Mouse (Mus musculus) myocyte (in vitro differentiated cells): ENCODE measurements at regions not wholly inside any gene's neighbourhood (a gene's known extent, or its start where the extent isn't known, plus 50 kb on each side); places are given as distances from the start of the nearest gene placed in this dataset.

ENCODE experiments used
- MAX ChIP-seq: IDR thresholded peaks from one replicate; pipeline ENCODE4 v1.6.1; 2011; ENCODE audit warnings: low read depth, mild to moderate bottlenecking, control low read depth
- MYOD1 ChIP-seq, 3 experiments: IDR thresholded peaks; one replicate each; pipeline ENCODE4 v1.6.1; 2011; ENCODE audit warnings: control low read depth in 2 of 3, low read depth in 2 of 3, mild to moderate bottlenecking in 2 of 3, moderate library complexity in 1 of 3; ENCODE audit not compliant: insufficient read length in 2 of 3, control insufficient read depth in 1 of 3
- POLR2A ChIP-seq: IDR thresholded peaks from one replicate; pipeline ENCODE4 v1.6.1; 2011; ENCODE audit warnings: low read depth, mild to moderate bottlenecking, control low read depth, moderate library complexity; ENCODE audit not compliant: insufficient read length
- REST ChIP-seq: IDR thresholded peaks from one replicate; pipeline ENCODE4 v1.6.1; 2011; ENCODE audit warnings: mild to moderate bottlenecking, control low read depth, moderate library complexity; ENCODE audit not compliant: insufficient read depth, insufficient read length
- SRF ChIP-seq: IDR thresholded peaks from one replicate; pipeline ENCODE4 v1.6.1; 2011; ENCODE audit warnings: low read depth; ENCODE audit not compliant: control insufficient read depth, insufficient read length
- TCF12 ChIP-seq: IDR thresholded peaks from one replicate; pipeline ENCODE4 v1.6.1; 2011; ENCODE audit warnings: mild to moderate bottlenecking, control low read depth; ENCODE audit not compliant: poor library complexity, insufficient read depth, severe bottlenecking
- TCF3 ChIP-seq: IDR thresholded peaks from one replicate; pipeline ENCODE4 v1.6.1; 2011; ENCODE audit warnings: low read depth, control low read depth; ENCODE audit not compliant: insufficient read length

GRCm38 (mm10) chr9:92907102-92907501 lies 365.1 kb downstream of the Plod2 start:
- no peak for TF ChIP-seq MAX
- no peak for TF ChIP-seq REST
- TF ChIP-seq MYOD1 (IDR thresholded peaks at IDR 0.05; ENCODE audit: control insufficient read depth in 1 of 3, insufficient read length in 2 of 3, low read depth in 2 of 3) = no peak
- no peak for TF ChIP-seq TCF3
- no peak for TF ChIP-seq POLR2A
- no peak for TF ChIP-seq SRF
- no peak for TF ChIP-seq TCF12
